Mouse (Mus musculus) spleen, adult 2 months (tissue): ENCODE measurements around the gene Pigl.

Experiments used
- CTCF ChIP-seq: fragments of 200-500 bp; IDR thresholded peaks from 2 replicates; pipeline ENCODE4 v1.5.1; 2011; ENCODE audit warnings: mild to moderate bottlenecking, inconsistent platforms; ENCODE audit not compliant: insufficient read depth, insufficient read length, insufficient replicate concordance; ENCODE audit errors: extremely low read depth
- POLR2A ChIP-seq: fragments of 200-500 bp; IDR thresholded peaks from 2 replicates; pipeline ENCODE4 v1.6.1; 2011; ENCODE audit warnings: low read depth, low read length, inconsistent platforms

DNA sequence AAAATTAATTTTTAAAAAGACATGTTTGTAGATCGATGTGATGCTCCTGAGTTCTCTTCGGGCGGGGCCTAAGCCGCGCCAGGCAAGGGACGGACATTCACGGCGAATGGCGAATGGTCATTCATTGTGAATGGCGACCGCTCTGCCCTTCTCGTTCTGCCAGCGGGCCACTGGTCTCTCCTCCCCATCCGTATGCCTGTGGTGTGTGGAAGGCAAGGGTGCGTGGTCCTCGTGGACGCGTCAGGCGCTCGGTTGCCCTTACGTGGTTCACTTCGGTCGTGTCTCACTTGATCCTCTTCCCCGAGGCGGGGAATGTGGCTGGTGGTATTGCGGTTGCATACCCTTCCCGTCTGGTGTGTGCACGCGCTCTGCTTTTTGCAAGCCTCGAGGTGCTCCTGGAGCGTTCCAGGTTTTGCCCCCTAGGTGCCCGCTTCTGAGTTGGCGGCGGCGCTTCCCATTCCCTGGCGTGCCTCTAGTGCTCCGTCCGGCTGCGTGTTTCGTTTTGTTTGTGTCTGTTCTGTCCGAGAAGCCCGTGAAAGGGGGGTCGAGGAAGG is 102.3 kb downstream of the Pigl start:
- no peak for TF ChIP-seq CTCF
- no peak for TF ChIP-seq POLR2A
